Mouse (Mus musculus) yolk sac, embryonic 10.5 days (tissue): ENCODE measurements around the gene 6720489N17Rik.
"Not testable (repeated sequence)": the region's sequence is repeated elsewhere in the genome, so short reads cannot be mapped to it uniquely, and the experiment has no call there.

Experiments used
- DNase-seq: peaks from one replicate; pipeline ENCODE4 v3.0.0-alpha.2; 2017; ENCODE audit warnings: low spot score

6720489N17Rik gene

GRCm38 (mm10) chr13:62623577-62624276 lies at the start of gene 6720489N17Rik:
6720489N17Rik (minus strand) TSS chr13:62624182.
- peak; percentile 83 for DNase-seq

- no peak for DNase-seq
Observed at GRCm38 (mm10) chr13:62653369-62653743, 29.4 kb upstream of the 6720489N17Rik start.

GRCm38 (mm10) chr13:62652681-62653368 lies 28.8 kb upstream of the 6720489N17Rik start:
- peak; percentile 85 for DNase-seq

GRCm38 (mm10) chr13:62627071-62627470 lies 3.1 kb upstream of the 6720489N17Rik start:
- peak; percentile 17 for DNase-seq

GRCm38 (mm10) chr13:62624277-62624665 lies 289 bp upstream of the 6720489N17Rik start:
- peak; percentile 17 for DNase-seq

GRCm38 (mm10) chr13:62617449-62617848 lies 6.5 kb downstream of the 6720489N17Rik start:
- not testable (repeated sequence) for DNase-seq

GRCm38 (mm10) chr13:62571099-62571498 lies 52.9 kb downstream of the 6720489N17Rik start, which contains the start of gene Zfp934:
Zfp934 (minus strand) TSS chr13:62571199.
- DNase-seq = not testable (repeated sequence)

GRCm38 (mm10) chr13:62561696-62562095 lies 62.3 kb downstream of the 6720489N17Rik start:
- not testable (repeated sequence) for DNase-seq

GRCm38 (mm10) chr13:62558189-62559110 lies 65.5 kb downstream of the 6720489N17Rik start, which contains the start of gene Zfp935:
Zfp935 (minus strand) TSS chr13:62558511.
- peak; percentile 26 for DNase-seq
